Mouse (Mus musculus) forebrain, embryonic 14.5 days (tissue): ENCODE measurements around the gene Slc35d2. TPM values are rescaled to one million over a fixed set of nuclear protein-coding genes. Genes with fewer than 3 reads are reported as not detected.

Experiments used
- ATAC-seq: fragments of 200-750 bp; cut with Nextera tagmentation; 2 replicates; pipeline ENCODE4 v1.8.0; 2017; ENCODE audit warnings: mild to moderate bottlenecking, moderate library complexity
- DNase-seq: peaks from one replicate; pipeline ENCODE4 v3.0.0-alpha.2; 2015; ENCODE audit warnings: low spot score
- H3K27ac ChIP-seq: fragments of 300-500 bp; sonication (generic); 2 replicates; pipeline ENCODE4 v1.5.1; 2014; ENCODE audit warnings: low read depth, mild to moderate bottlenecking, control low read depth, low read length, moderate library complexity
- H3K27me3 ChIP-seq: fragments of 300-500 bp; sonication (generic); replicated peaks from 2 replicates; pipeline ENCODE4 v1.6.1; 2014; ENCODE audit warnings: low read length, control low read depth, mixed read lengths; ENCODE audit not compliant: control insufficient read depth, insufficient read depth
- H3K36me3 ChIP-seq: fragments of 300-500 bp; sonication (generic); 2 replicates; pipeline ENCODE4 v1.6.1; 2014; ENCODE audit warnings: low read length, control low read depth; ENCODE audit not compliant: control insufficient read depth, insufficient read depth
- H3K4me1 ChIP-seq: fragments of 300-500 bp; sonication (generic); 2 replicates; pipeline ENCODE4 v1.6.1; 2014; ENCODE audit warnings: antibody characterized with exemption, low read length, control low read depth; ENCODE audit not compliant: control insufficient read depth, insufficient read depth
- H3K4me2 ChIP-seq: fragments of 300-500 bp; sonication (generic); 2 replicates; pipeline ENCODE4 v1.6.1; 2014; ENCODE audit warnings: mild to moderate bottlenecking, control low read depth, low read length
- H3K4me3 ChIP-seq: fragments of 300-500 bp; sonication (generic); 2 replicates; pipeline ENCODE4 v1.5.1; 2014; ENCODE audit warnings: low read depth, low read length, control low read depth
- H3K9ac ChIP-seq: fragments of 300-500 bp; sonication (generic); 2 replicates; pipeline ENCODE4 v1.6.1; 2014; ENCODE audit warnings: mild to moderate bottlenecking, low read length, control low read depth, moderate library complexity
- H3K9me3 ChIP-seq: fragments of 300-500 bp; sonication (generic); replicated peaks from 2 replicates; pipeline ENCODE4 v1.6.1; 2016; ENCODE audit warnings: low read length, control low read depth, mixed read lengths; ENCODE audit not compliant: control insufficient read depth
- WGBS: fragments of 180-500 bp; shearing (Covaris S2); extraction: QIAGEN DNeasy Blood & Tissue Kit; methylation state at CpG from one replicate; pipeline ENCODE4 v1.1.7; 2014; 5-methylcytosine and 5-hydroxymethylcytosine counted together
- polyA plus RNA-seq: library from polyadenylated mRNA; unstranded; fragments of >200 nt; fragmentation: Nextera tagmentation; extraction: Ambion mirVana; gene quantifications from 2 replicates; pipeline ENCODE4 v1.2.1, GENCODE M21; 2014

Slc35d2 gene
- polyA plus RNA-seq, 1 experiment from 2014 or later: 0.76 TPM

DNA sequence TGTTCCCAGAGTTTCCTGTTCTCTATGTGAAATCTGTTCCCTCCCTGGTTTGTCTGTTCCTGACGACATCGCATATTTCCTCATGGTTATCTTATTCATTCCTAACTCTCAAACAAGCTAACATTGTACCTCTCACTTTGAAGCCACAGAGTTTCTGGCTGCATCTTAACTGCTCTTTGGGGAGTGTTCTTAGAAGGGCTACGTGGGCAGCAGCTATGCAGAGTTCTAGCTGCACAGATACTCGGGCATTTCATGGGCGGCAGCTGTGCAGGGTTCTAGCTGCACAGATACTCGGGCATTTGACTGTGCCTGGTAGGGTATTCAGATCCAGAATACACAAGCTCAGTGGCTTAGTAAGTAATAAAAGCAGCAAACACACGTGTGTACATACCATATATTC is 41.1 kb downstream of the Slc35d2 start:
- H3K9ac ChIP-seq: no peak overlapping the region
- no peaks in the 10 kb centered on the region for H3K36me3 ChIP-seq
- H3K27me3 ChIP-seq: no peaks in the 10 kb centered on the region
- ATAC-seq (no peak), DNase-seq (no peak)
- no peak overlapping the region for H3K4me3 ChIP-seq
- WGBS: 84% methylated on average over 7 of the region's 7 CpGs
- no peak overlapping the region for H3K27ac ChIP-seq
- no peak overlapping the region for H3K4me2 ChIP-seq
- H3K9me3 ChIP-seq: no peaks in the 10 kb centered on the region
- no peaks in the 10 kb centered on the region for H3K4me1 ChIP-seq

DNA sequence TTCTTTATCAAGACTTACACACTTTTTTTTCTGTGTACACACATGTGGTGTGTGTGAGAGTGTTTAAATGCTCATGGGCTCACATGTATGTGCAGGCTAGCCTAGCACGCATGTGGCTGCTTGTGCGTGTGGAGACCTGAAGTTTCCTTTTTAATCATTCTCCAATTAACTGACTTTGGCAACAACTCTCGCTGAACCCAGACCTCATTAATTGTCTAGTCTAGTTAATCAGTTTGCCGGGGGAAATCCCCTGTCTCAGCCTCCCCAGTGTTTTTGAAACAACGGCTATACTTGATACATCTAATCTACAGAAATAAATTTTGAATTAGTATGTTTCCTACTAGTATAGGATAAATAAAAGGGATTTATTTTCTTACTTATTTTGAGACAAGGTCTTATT is 43.1 kb downstream of the Slc35d2 start:
- no peak overlapping the region for H3K4me3 ChIP-seq
- no peak for DNase-seq

DNA sequence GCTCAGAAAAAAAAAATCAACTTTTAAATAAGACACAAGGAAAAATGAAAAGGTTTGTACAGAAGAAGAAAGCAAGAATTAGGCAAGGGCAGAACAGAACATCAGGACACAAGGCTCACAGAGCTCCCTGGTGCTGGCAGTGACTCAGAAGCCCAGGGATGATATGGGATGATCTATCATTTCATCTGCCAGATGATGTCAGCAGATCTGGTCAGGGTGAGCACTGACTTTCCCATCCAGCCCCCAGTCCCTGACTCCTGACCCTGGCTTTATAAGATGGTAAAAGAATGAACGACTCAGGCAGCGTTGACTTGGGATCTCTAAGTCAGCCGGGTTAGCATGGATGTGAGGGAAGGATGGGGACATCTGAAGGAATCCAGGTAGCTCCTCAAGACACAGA is 45.8 kb downstream of the Slc35d2 start:
- no peak for DNase-seq
- no peaks in the 10 kb centered on the region for H3K9me3 ChIP-seq
- no peak for ATAC-seq
- no peak overlapping the region for H3K4me2 ChIP-seq
- H3K4me1 ChIP-seq: peaks cover 6% of the 10 kb centered on the region; the same call in 1 of the 2 replicates
- H3K4me3 ChIP-seq: no peak overlapping the region
- WGBS: 85% methylated on average over 3 of the region's 3 CpGs
- no peaks in the 10 kb centered on the region for H3K36me3 ChIP-seq
- H3K27ac ChIP-seq: no peak overlapping the region
- H3K9ac ChIP-seq: no peak overlapping the region
- H3K27me3 ChIP-seq: no peaks in the 10 kb centered on the region

More for the DNA sequence above, 43.1 kb downstream of the Slc35d2 start:
- ATAC-seq: no peak
- H3K9me3 ChIP-seq: no peaks in the 10 kb centered on the region
- no peak overlapping the region for H3K4me2 ChIP-seq
- 71% methylated on average over 5 of the region's 5 CpGs for WGBS
- H3K4me1 ChIP-seq: peaks cover 6% of the 10 kb centered on the region; the same call in 1 of the 2 replicates
- H3K27me3 ChIP-seq: no peaks in the 10 kb centered on the region
- H3K27ac ChIP-seq: no peak overlapping the region
- H3K9ac ChIP-seq: no peak overlapping the region
- H3K36me3 ChIP-seq: no peaks in the 10 kb centered on the region

DNA sequence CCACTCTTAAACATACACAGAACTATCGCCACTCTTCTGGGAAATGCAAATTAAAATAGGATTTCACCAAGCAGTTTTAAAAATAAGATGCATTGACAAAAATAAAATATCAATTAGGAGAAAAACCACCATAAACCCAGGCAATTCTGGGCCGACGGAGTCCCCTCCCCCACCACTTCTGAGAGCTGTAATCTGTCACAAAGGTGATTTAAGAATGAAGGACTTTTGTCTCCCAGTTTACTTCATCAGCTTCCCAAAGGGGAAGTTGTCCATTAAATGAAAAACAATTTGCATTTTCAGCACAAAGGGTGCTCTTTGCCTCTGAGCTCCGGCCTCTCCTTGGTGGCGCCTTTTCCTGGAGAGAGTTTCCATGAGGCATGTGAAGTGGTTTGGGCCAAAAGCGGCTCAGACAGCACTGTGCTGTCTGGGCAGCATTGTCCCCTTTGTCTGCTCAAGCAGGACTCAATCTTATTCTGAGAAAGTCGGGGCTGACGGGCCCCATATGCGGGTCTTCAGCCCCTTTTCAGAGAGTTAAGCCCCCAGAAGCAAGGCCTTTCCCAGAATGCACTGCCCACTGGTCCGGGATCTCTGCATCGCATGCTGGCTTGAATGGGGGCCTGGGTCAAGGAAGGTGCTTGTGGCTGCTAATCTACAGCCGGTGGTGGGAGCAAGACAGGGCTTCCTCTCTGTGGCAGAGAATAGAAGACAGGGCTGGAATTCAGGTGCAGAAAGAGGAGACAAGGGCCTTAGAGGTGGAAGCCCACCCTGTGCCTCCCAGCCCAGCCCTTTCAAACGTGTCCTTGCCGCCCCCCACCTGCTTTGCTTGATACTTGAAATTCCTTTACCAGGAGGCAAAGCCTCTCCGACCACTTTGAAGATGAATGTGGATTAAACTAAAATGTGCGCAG is 47.9 kb downstream of the Slc35d2 start:
- Histone ChIP-seq H3K27ac (no peak overlapping the region), H3K4me1 (peaks cover 6% of the 10 kb centered on the region; the same call in 1 of the 2 replicates), H3K4me2 (no peak overlapping the region), H3K27me3 (no peaks in the 10 kb centered on the region), H3K9ac (no peak overlapping the region), H3K9me3 (no peaks in the 10 kb centered on the region), H3K36me3 (no peaks in the 10 kb centered on the region), H3K4me3 (no peak overlapping the region)
- ATAC-seq: peak; percentile 76
- DNase-seq: peak; percentile 57
- 13% methylated on average over 16 of the region's 16 CpGs for WGBS

DNA sequence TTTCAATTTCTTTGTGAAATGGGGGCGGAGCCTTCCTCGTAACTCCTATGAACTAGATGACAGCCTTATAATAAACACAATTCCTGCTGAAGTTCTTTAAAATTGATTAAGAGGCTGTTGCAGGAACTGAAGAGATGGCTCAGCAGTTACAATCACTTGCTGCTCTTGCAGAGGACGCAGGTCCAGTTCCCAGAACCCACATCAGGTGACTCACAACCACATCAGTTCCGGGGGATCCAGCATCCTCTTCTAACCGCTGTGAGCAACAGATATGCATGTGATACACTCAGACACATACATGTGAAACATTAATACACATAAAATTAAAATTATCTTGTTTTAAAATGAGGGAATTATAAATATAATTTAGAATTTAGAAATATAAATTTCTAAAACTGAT is 51.6 kb downstream of the Slc35d2 start:
- H3K4me2 ChIP-seq: no peak overlapping the region
- DNase-seq (no peak), ATAC-seq (no peak)
- no peaks in the 10 kb centered on the region for H3K27me3 ChIP-seq
- H3K27ac ChIP-seq: no peak overlapping the region
- no peaks in the 10 kb centered on the region for H3K36me3 ChIP-seq
- 88% methylated on average over 5 of the region's 5 CpGs for WGBS
- no peak overlapping the region for H3K4me3 ChIP-seq
- H3K4me1 ChIP-seq: peaks cover 6% of the 10 kb centered on the region; the same call in 1 of the 2 replicates
- H3K9me3 ChIP-seq: no peaks in the 10 kb centered on the region
- no peak overlapping the region for H3K9ac ChIP-seq

DNA sequence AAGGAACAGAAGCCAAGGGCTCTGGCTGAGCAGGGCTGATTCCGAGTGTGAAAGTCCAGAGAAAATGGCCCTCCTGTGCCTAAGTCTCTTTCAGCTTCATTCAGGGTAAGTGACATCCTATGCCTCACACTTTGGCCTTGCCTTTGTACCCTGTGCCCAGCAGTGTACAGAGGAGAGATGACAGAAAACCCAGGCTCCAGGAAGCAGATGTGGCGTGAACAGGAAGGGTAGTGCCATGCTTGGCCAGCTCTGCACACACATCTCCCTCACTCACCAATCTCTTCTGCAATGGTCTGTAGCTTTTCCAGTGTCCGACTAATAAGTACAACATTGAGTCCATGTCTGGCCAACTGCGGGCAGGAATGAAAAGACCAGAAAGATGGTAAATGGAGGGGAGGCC is 53.1 kb downstream of the Slc35d2 start:
- no peaks in the 10 kb centered on the region for H3K36me3 ChIP-seq
- WGBS: 77% methylated on average over 4 of the region's 4 CpGs
- DNase-seq: no peak
- H3K4me2 ChIP-seq: no peak overlapping the region
- H3K4me1 ChIP-seq: no peaks in the 10 kb centered on the region
- H3K9me3 ChIP-seq: no peaks in the 10 kb centered on the region
- ATAC-seq: no peak
- no peaks in the 10 kb centered on the region for H3K27me3 ChIP-seq
- no peak overlapping the region for H3K9ac ChIP-seq
- no peak overlapping the region for H3K27ac ChIP-seq
- H3K4me3 ChIP-seq: no peak overlapping the region

DNA sequence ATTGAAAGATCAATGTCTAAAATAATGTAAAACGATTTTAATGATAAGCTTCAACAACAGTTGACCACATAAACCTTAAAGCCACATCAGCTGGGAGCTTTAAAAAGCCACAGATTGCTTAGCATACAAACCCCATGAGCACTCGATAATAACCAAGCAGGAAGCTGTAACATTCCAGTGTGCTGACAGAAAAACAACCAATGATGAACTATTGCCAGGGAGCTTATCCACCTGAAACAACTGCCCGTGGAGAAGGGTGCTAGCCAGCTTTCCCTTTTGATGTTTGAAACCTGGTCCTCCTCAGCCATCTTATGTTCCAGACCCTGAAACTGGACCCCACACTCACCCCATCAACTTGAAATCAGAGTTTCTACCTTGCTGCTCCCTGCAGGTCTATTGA is 62.5 kb downstream of the Slc35d2 start:
- no peak overlapping the region for H3K27ac ChIP-seq
- DNase-seq: no peak
- WGBS: 77% methylated on average over 3 of the region's 3 CpGs
- H3K27me3 ChIP-seq: no peaks in the 10 kb centered on the region
- no peak overlapping the region for H3K4me3 ChIP-seq
- no peak for ATAC-seq
- no peaks in the 10 kb centered on the region for H3K36me3 ChIP-seq
- H3K9ac ChIP-seq: no peak overlapping the region
- H3K4me2 ChIP-seq: no peak overlapping the region
- no peaks in the 10 kb centered on the region for H3K4me1 ChIP-seq
- no peaks in the 10 kb centered on the region for H3K9me3 ChIP-seq

DNA sequence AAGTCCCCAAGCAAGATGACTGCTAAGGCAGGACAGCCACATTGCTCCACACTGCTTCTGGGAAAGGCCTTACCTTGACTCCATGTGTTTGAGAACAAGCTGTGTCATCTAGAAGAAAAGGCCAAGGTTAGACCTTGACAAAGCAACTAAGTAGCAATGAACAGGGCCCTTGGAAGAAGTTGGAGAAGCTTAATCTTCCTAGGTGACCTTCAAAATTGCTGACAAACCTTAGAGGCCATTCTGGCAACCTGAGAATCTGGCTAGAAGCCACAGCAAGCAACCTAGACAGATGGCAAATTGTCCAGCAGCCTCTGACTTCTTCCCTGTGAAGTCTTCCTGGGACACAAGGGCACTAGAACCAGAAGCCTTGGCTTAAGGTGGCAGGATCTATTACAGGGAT is 64.9 kb downstream of the Slc35d2 start:
- Histone ChIP-seq H3K27me3 (no peaks in the 10 kb centered on the region), H3K9me3 (no peaks in the 10 kb centered on the region), H3K4me1 (no peaks in the 10 kb centered on the region), H3K4me3 (no peak overlapping the region), H3K27ac (no peak overlapping the region), H3K36me3 (no peaks in the 10 kb centered on the region), H3K9ac (no peak overlapping the region), H3K4me2 (no peak overlapping the region)
- DNase-seq (no peak), ATAC-seq (no peak)

DNA sequence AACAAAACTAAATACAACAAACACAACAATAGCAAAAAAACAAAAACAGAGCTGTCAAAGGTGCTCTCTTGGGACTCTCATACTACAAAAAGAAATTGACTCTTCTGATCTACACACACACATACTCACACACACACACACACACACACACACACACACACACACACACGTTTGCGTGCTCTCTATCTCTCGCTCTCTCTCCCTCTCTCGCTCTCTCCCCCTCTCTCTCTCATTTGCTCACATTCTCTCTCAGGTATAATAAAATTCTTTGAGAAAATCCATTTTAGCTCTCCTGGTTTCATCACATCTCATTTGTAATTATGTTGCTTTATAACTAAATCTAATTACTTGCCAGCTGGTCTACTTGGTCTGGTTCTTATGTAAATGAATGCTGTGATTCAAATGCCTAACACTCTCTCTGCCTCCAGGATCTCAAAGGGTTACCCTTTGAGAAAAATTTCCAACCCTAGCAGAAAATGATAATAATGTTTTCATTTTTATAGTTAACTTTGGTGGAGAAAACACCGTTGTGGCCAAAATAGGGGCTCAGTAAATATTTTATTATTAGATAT is 68.1 kb downstream of the Slc35d2 start:
- Histone ChIP-seq H3K27me3 (no peaks in the 10 kb centered on the region), H3K4me2 (no peak overlapping the region), H3K9ac (no peak overlapping the region), H3K9me3 (no peaks in the 10 kb centered on the region), H3K27ac (no peak overlapping the region), H3K36me3 (no peaks in the 10 kb centered on the region), H3K4me3 (no peak overlapping the region), H3K4me1 (no peaks in the 10 kb centered on the region)
- ATAC-seq (no peak), DNase-seq (no peak)
- 84% methylated on average over 5 of the region's 5 CpGs for WGBS
